Mouse (Mus musculus): ENCODE measurements around the gene Pik3r1.
A peak's percentile ranks its signal among the peaks of the same experiment; 100 is the strongest.

Pik3r1 gene

DNA sequence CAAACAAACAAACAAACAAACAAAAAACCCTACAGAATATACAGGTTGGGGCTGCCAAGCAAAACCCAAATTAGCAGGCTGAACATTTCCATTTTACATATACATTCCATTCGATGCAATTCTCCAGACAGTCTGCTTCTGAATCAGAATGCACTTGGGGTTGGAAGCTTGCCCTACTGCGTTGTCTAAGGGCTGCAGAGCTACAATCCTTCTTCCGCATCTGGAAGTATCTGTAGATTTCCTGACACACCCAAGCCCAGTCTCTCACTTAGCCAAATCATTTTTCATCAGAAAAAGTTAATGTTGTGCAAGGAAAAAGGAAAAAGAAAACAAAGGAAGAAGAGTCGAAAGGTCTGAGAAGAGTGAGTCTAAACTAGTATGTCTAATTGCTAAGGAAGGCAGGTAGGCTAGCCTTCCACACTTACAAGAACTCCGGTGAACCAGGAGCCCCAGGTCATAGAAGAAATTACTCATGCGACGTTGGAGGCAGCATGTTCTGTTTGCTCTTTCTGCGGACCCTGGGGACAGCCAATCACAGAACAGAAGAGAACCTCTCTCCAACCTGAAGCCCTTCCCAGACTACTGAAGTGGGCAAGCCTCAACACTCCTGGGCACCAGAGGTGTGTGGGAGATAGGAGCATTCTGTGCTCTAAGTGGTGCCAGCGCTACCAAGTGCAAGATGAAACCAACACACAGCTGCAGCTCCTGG is 55.1 kb downstream of the Pik3r1 start:
- DNase-seq (ENCODE audit: inconsistent age in 2 of 2, low spot score in 1 of 2), result no peak

GRCm38 (mm10) chr13:101712099-101712498 is 55.9 kb downstream of the Pik3r1 start:
- DNase-seq (ENCODE audit: inconsistent age in 2 of 2, low spot score in 1 of 2), result peak in 1 of 2 experiments; percentile 78

GRCm38 (mm10) chr13:101711301-101711700 is 56.7 kb downstream of the Pik3r1 start:
- no peak for DNase-seq (ENCODE audit: inconsistent age in 2 of 2, low spot score in 1 of 2)

DNA sequence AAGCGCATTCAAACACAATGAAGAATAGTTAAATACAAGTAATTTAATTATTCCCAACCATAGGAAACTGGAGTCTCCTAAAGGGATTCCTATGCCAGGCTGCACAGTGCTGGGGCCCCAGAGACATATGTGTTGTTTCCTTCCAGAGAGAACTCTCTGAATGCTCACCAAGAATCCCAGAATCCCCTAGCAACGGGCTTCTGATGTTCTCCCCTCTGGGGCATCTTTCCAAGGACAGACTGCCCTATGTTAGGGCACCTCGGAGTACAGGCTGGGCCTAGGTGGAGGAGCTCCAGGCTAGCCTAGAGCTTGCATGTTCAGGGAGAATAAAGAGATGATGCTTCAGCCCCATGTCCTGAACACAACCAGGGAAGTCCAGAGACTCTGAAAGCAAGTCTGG is 58.2 kb downstream of the Pik3r1 start:
- no peak for DNase-seq (ENCODE audit: inconsistent age in 2 of 2, low spot score in 1 of 2)

- no peak for DNase-seq (ENCODE audit: inconsistent age in 2 of 2, low spot score in 1 of 2)
Observed at GRCm38 (mm10) chr13:101707226-101707625, 60.8 kb downstream of the Pik3r1 start.

- no peak for DNase-seq (ENCODE audit: inconsistent age in 2 of 2, low spot score in 1 of 2)
Observed at GRCm38 (mm10) chr13:101706426-101706825, 61.6 kb downstream of the Pik3r1 start.

DNA sequence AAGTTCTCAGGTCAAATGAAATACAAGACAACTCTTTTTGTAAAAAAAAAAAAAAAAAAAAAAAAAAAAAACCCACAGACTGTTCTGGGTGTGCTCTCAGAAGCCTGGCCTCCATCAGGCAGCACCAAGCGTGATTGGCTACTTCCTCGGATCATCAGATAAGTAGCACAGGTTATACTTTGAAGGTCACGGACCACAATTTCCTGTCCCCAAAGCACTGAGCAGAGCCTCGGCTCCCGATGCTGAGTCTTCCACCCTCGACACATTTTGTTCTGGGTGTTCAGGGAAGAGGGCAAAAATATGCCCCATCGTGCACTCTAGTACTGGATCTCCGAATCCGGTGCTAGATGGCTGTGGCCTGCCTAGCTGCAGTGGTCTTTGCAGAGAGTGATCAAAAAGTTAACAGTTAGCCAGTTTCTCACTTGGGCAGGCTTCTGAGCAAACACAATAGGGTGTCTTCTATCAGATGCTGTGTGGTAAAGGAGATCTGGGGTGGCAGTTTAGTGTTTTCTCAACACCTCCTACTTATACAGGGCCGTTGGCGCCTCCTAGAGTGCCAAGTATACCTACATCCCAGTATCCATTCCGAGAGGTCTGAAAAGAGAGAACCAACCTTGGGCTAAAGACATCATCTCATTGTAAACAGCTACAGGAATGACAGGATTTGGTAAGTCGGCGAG is 65.8 kb downstream of the Pik3r1 start:
- no peak for DNase-seq (ENCODE audit: inconsistent age in 2 of 2, low spot score in 1 of 2)

DNA sequence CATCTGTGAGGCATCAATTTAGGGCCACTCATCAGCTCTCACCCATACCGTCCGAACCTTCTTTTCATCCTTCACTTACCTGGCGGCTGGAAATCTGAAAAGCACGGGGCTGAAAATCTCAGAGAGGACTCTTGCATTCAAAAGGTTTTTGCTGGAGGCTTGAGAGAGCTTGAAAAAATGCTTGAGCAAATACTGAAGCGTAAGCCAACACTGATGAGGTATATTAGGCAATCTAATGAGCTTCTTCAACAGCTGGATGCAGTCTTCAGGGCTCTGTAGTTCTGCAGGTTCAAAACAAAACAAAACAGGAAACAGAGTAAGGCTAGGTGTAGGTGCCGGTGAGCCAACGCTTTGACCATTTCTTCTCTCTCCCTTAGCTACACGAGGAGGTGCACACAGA is 66.4 kb downstream of the Pik3r1 start:
- no peak for DNase-seq (ENCODE audit: inconsistent age in 2 of 2, low spot score in 1 of 2)

- no peak for DNase-seq (ENCODE audit: inconsistent age in 2 of 2, low spot score in 1 of 2)
Observed at GRCm38 (mm10) chr13:101699742-101700141, 68.3 kb downstream of the Pik3r1 start.

DNA sequence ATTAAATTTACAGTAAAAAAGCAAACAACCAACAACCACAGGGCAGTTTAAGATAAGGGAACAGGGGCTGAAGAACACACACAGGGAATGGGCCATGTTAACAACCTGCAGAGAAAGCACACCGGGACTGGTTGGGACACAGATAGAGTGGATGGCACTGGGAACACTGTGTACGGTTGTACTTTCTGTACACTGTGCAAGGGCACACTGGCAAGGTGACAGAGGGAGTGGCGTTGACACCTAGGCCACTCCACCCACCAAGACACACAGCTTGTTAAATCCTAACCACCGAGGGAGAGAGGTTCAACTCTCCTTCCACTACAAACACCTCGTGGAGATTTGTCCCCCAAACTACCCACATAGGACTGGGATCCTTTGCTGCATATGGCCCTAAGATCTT is 70.1 kb downstream of the Pik3r1 start:
- DNase-seq (ENCODE audit: inconsistent age in 2 of 2, low spot score in 1 of 2), result no peak

- DNase-seq (ENCODE audit: inconsistent age in 2 of 2, low spot score in 1 of 2), result peak in 1 of 2 experiments; percentile 0
Observed at GRCm38 (mm10) chr13:101697461-101697860, 70.6 kb downstream of the Pik3r1 start.

- DNase-seq (ENCODE audit: inconsistent age in 2 of 2, low spot score in 1 of 2), result no peak
Observed at GRCm38 (mm10) chr13:101696827-101697226, 71.2 kb downstream of the Pik3r1 start.

DNA sequence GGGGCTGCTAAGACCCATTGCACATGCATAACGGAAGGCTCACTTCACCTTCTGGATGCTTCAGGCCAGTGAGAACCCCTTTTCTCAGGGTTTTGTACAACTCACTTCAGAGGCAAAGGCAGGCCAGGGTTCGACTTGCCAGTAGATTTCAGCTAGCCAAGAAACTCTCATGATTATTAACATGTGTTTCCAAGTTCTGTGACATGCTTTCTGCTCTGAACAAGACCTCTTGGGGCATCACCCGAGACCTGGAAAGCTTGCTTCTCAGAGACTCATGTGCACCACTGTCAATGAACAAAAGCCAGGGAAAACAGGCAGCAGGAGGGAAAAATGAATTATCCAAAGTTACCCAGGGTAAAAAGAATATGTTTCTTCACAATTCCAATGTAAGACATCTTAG is 71.7 kb downstream of the Pik3r1 start:
- peak; percentile 2 to 59 for DNase-seq (ENCODE audit: inconsistent age in 2 of 2, low spot score in 1 of 2)

GRCm38 (mm10) chr13:101695876-101696275 is 72.1 kb downstream of the Pik3r1 start:
- DNase-seq (ENCODE audit: inconsistent age in 2 of 2, low spot score in 1 of 2), result peak; percentile 82 to 95

- DNase-seq (ENCODE audit: inconsistent age in 2 of 2, low spot score in 1 of 2), result peak; percentile 61 to 88
Observed at GRCm38 (mm10) chr13:101694496-101695251, 73.3 kb downstream of the Pik3r1 start.

- DNase-seq (ENCODE audit: inconsistent age in 2 of 2, low spot score in 1 of 2), result peak; percentile 69 to 83
Observed at GRCm38 (mm10) chr13:101693967-101694495, 74.0 kb downstream of the Pik3r1 start.

- no peak for DNase-seq (ENCODE audit: inconsistent age in 2 of 2, low spot score in 1 of 2)
Observed at GRCm38 (mm10) chr13:101692866-101693691, 74.9 kb downstream of the Pik3r1 start.

DNA sequence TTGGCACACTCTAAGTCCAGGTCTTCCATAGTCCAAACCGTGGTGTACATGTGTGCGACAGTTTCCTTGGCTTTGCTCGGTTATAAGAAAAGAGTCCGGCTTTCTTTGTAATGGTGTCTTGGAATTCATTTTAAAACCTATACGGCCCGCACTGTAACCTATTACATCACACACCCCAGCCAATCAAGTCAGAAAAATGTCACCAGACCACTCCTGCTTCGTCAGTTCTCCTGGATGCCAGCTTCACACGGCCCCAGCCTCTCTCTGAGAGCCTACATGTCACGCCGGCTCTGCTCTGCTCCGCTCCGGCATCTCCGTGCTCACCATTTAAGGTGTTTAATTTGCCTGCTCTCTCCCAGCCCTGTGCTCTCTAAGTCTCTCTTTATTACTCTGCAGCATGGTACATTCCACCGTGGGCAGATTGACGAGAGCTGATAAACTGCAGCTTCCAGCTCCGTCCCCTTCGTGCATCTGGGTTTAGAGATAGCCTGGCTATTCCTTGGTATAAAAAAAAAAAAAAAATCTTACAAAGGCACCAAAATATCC is 75.7 kb downstream of the Pik3r1 start:
- DNase-seq (ENCODE audit: inconsistent age in 2 of 2, low spot score in 1 of 2), result peak; percentile 34 to 70

DNA sequence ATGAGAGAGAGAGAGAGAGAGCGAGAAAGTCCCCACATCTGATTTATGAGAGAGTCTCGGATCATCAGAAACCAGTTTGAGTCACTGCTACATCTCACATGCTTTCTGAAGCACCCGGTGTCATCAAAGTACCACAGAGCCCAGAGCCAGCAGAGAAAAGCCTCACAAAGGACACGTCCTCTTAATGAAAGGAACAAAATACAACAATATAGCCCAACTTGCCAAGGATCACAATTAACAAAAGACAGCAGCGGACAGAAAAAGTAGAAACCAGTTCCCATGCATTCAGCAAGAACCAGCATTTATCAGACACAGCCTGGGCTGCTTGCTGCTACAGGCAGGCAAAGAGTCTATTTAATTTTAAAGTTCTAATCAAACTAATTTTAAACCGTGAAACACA is 76.3 kb downstream of the Pik3r1 start:
- no peak for DNase-seq (ENCODE audit: inconsistent age in 2 of 2, low spot score in 1 of 2)

DNA sequence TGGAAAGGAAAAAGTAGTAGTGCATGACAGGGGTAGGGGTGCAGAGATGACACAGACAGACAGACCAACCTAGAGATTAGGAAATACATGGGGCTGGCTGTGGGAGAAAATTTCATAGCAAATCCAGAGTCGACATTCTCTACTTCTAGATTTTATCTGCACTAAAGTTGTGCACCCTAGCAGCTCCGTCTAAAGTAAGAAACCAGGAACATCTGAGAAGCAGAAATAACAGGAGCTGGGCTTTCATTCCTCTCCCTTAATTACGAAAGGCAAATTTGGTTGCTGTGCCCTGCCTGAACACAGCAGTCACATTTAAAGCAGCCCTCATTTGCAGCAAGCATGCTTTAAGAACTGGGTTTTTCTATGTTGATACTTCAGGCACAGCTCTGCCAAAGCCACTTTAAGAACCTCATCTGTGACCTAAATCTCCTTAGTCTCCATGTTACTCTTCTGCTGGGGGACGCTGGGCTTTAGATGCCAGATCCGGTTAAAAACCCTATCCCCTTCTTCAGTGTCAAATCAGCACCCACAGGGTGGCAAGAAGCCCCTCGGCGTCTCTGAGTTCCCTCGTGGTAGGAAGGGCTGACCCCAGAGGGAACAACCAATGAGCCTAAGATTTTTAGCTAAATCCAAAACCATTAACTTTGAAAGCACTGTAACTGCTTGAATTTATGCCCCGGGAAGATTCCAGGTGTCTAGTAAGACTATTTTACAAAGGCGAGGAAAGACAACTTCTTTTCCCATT is 76.9 kb downstream of the Pik3r1 start:
- DNase-seq (ENCODE audit: inconsistent age in 2 of 2, low spot score in 1 of 2), result no peak

Data from adrenal gland, adult (tissue).